Mouse (Mus musculus): Measurements from ENCODE around the gene Hyou1.

Hyou1 gene

GRCm38 (mm10) chr9:44440961-44441360, 61.7 kb downstream of the Hyou1 start, which contains the start of gene Foxr1:
Gene Foxr1 (minus strand): TSS chr9:44441136.
- intact Hi-C loops (cut with DNase I) = no loop called here

Small RNA genes lying within 50 kb of the gene (microRNA-seq; reads per million reads assigned to microRNA genes)
- gene Gm44335 = 0 to 0.25 reads per million in 2 experiments
- 0.62 to 0.69 reads per million in 2 experiments for gene Mir7085
